Mouse (Mus musculus) stomach, postnatal 0 days (tissue): ENCODE data around the gene Thrb.

ENCODE experiments used
- CTCF ChIP-seq: IDR thresholded peaks from 2 replicates; pipeline ENCODE4 v1.5.1; 2016; ENCODE audit warnings: antibody characterized with exemption, low read depth, mild to moderate bottlenecking, moderate library complexity
- EP300 ChIP-seq: optimal IDR thresholded peaks from 2 replicates; pipeline ENCODE3; 2016; ENCODE audit warnings: antibody characterized with exemption

DNA sequence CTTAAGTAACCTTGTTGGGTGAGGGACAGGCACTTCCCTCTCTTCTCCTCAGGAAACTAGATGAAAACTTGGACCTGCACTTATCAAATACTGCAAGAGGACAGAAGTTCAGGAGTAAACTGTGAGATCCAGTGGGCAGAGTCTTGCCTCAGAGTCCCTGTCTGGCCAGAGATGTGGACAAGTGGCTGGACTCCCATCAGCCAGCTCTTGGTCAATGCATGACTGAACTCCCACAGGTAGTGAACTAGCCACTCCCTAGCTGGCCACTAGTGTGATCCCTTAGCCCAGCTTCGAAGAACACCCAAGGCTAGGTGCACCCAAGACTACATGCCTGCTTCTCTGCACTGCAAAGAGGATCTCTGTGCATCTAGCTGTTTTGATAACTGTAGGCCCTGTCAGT, 234.7 kb downstream of the Thrb start:
- TF ChIP-seq EP300 (no peak), CTCF (no peak)
